Mouse (Mus musculus) forebrain, embryonic 15.5 days (tissue): ENCODE measurements around the gene Elp6. TPM values are rescaled to one million over a fixed set of nuclear protein-coding genes. Genes with fewer than 3 reads are reported as not detected.
A peak's percentile ranks its signal among the peaks of the same experiment; 100 is the strongest.
"Not testable (repeated sequence)": the region's sequence is repeated elsewhere in the genome, so short reads cannot be mapped to it uniquely, and the experiment has no call there.

Source experiments
- ATAC-seq: fragments of 200-750 bp; cut with Nextera tagmentation; replicated peaks from 2 replicates; pipeline ENCODE4 v1.8.0; 2017; ENCODE audit warnings: mild to moderate bottlenecking, moderate TSS enrichment, moderate library complexity
- H3K27ac ChIP-seq: fragments of 300-500 bp; sonication (generic); replicated peaks from 2 replicates; pipeline ENCODE4 v1.5.1; 2015; ENCODE audit warnings: mild to moderate bottlenecking, inconsistent platforms
- H3K27me3 ChIP-seq: fragments of 300-500 bp; sonication (generic); 2 replicates; pipeline ENCODE4 v1.6.1; 2015; ENCODE audit warnings: inconsistent platforms
- H3K36me3 ChIP-seq: fragments of 300-500 bp; sonication (generic); 2 replicates; pipeline ENCODE4 v1.6.1; 2015; ENCODE audit warnings: mild to moderate bottlenecking, inconsistent platforms
- H3K4me1 ChIP-seq: fragments of 300-500 bp; sonication (generic); 2 replicates; pipeline ENCODE4 v1.6.1; 2015; ENCODE audit warnings: inconsistent platforms
- H3K4me2 ChIP-seq: fragments of 300-500 bp; sonication (generic); replicated peaks from 2 replicates; pipeline ENCODE4 v1.6.1; 2015; ENCODE audit warnings: mild to moderate bottlenecking, inconsistent platforms
- H3K4me3 ChIP-seq: fragments of 300-500 bp; sonication (generic); 2 replicates; pipeline ENCODE4 v1.5.1; 2015; ENCODE audit warnings: mild to moderate bottlenecking, inconsistent platforms
- H3K9ac ChIP-seq: fragments of 300-500 bp; sonication (generic); replicated peaks from 2 replicates; pipeline ENCODE4 v1.6.1; 2015; ENCODE audit warnings: mild to moderate bottlenecking, inconsistent platforms
- H3K9me3 ChIP-seq: fragments of 300-500 bp; sonication (generic); 2 replicates; pipeline ENCODE4 v1.6.1; 2016; ENCODE audit warnings: inconsistent platforms
- WGBS: fragments of 180-500 bp; shearing (Covaris S2); methylation state at CpG from one replicate; pipeline ENCODE4 v1.1.7; 2015; ENCODE audit warnings: mixed read lengths; 5-methylcytosine and 5-hydroxymethylcytosine counted together
- polyA plus RNA-seq: library from polyadenylated mRNA; unstranded; fragments of >200 nt; fragmentation: Nextera tagmentation; extraction: Ambion mirVana; gene quantifications from 2 replicates; pipeline ENCODE4 v1.2.1, GENCODE M21; 2015

The Elp6 gene
- polyA plus RNA-seq, 1 experiment from 2014 or later: 36.4 TPM

- Histone ChIP-seq H3K4me3 (no peak overlapping the region), H3K27ac (no peak overlapping the region), H3K9ac (no peak overlapping the region), H3K4me1 (no peaks in the 10 kb centered on the region), H3K9me3 (no peaks in the 10 kb centered on the region), H3K36me3 (peaks cover 19% of the 10 kb centered on the region), H3K27me3 (no peaks in the 10 kb centered on the region), H3K4me2 (no peak overlapping the region)
- no peak for ATAC-seq
Observed at GRCm38 (mm10) chr9:110322972-110323371, 18.0 kb downstream of the Elp6 start.

DNA sequence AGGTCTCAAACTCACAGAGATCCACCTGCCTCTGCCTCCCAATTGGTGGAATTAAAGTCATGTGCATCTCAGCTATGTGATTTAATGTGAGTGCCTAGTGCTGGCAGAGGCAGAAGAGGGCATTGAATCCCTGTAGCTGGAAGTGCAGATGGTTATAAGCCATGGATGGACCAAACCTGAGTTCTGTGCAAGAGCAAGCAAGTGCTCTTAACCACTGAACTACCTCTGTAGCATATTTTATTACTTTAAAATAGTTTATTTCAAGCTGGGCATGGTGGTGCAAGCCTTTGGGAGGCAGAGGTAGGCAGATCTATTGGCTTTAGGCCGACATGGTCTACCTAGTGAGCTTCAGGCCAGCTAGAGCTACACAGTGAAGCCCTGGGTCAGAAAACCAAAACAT, 19.2 kb downstream of the Elp6 start:
- 91% methylated on average over 1 of the region's 1 CpGs for WGBS
- H3K4me3 ChIP-seq: no peak overlapping the region
- no peak overlapping the region for H3K4me2 ChIP-seq
- H3K36me3 ChIP-seq: peaks cover 14% of the 10 kb centered on the region
- no peak overlapping the region for H3K27ac ChIP-seq
- no peaks in the 10 kb centered on the region for H3K27me3 ChIP-seq
- no peak overlapping the region for H3K9ac ChIP-seq
- H3K4me1 ChIP-seq: no peaks in the 10 kb centered on the region
- ATAC-seq: no peak
- H3K9me3 ChIP-seq: no peaks in the 10 kb centered on the region

DNA sequence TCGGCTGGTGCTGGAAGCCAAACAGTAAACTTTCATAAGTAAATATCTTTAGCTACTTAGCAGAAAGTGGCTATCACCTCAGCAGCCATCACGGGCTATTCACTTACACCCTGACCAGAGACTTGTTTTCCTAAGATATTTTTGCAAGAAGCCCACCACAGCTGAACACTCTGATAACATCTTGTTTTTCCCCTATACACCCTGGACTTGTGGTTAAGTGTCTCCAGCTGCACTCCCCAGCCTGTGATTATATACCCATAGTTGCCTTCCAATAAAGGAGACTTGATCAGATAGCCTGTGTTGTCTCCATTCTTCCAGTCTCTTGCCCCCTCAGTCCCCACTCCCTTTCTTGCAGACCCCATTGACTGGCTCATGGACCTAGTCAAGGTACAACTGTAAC, 23.2 kb downstream of the Elp6 start:
- no peaks in the 10 kb centered on the region for H3K36me3 ChIP-seq
- ATAC-seq: no peak
- WGBS: 85% methylated on average over 2 of the region's 2 CpGs
- H3K27ac ChIP-seq: no peak overlapping the region
- H3K27me3 ChIP-seq: no peaks in the 10 kb centered on the region
- no peak overlapping the region for H3K4me3 ChIP-seq
- no peak overlapping the region for H3K4me2 ChIP-seq
- no peaks in the 10 kb centered on the region for H3K4me1 ChIP-seq
- H3K9ac ChIP-seq: no peak overlapping the region
- no peaks in the 10 kb centered on the region for H3K9me3 ChIP-seq

- H3K36me3 ChIP-seq: no peaks in the 10 kb centered on the region
- H3K27ac ChIP-seq: no peak overlapping the region
- H3K9me3 ChIP-seq: no peaks in the 10 kb centered on the region
- no peak overlapping the region for H3K4me3 ChIP-seq
- WGBS: 78% methylated on average over 5 of the region's 5 CpGs
- no peak overlapping the region for H3K4me2 ChIP-seq
- H3K9ac ChIP-seq: no peak overlapping the region
- ATAC-seq: no peak
- H3K4me1 ChIP-seq: peaks cover 3% of the 10 kb centered on the region
- H3K27me3 ChIP-seq: no peaks in the 10 kb centered on the region
Observed at GRCm38 (mm10) chr9:110328946-110329630, 24.1 kb downstream of the Elp6 start.

GRCm38 (mm10) chr9:110329655-110330054, 24.7 kb downstream of the Elp6 start:
- Histone ChIP-seq H3K27me3 (no peaks in the 10 kb centered on the region), H3K27ac (no peak overlapping the region), H3K9me3 (no peaks in the 10 kb centered on the region), H3K4me1 (peaks cover 8% of the 10 kb centered on the region), H3K4me3 (no peak overlapping the region), H3K4me2 (no peak overlapping the region), H3K36me3 (no peaks in the 10 kb centered on the region), H3K9ac (no peak overlapping the region)
- 63% methylated on average over 21 of the region's 21 CpGs for WGBS
- no peak for ATAC-seq

DNA sequence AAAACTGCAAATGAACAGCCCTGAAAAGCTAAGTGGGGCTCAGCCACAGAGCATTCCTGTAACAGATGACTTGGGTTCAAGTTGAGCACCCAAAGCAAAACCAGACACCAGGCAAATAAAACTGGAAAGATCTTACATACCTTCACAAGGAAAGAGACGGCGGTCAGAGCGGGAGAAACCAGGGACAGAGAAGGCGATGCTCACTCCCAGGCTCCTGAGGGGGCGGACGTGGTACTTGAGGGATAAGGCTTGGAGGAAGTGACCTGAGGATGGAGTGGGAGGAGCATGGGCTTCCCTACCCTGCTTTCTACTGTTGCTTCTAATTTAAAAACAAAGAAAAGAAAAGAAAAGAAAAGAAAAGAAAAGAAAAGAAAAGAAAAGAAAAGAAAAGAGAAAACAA, 25.4 kb downstream of the Elp6 start:
- no peak for ATAC-seq
- WGBS: 58% methylated on average over 6 of the region's 6 CpGs

DNA sequence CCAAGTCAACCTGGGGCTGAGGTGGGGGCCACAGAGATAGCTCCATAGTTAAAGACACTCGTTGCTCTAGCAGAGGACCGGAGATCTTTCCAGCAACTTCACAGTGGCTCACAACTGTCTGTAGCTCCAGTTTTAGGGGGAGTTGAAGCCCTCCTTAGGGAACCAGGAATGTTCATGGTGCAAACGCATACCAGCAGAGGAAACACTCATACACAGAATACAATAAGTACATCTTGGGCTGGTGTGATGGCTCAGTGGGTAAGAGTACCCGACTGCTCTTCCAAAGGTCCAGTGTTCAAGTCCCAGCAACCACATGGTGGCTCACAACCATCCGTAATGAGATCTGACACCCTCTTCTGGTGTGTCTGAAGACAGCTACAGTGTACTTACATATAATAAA, 25.9 kb downstream of the Elp6 start:
- H3K36me3 ChIP-seq, H3K4me3 ChIP-seq, H3K27me3 ChIP-seq, ATAC-seq, H3K9ac ChIP-seq, H3K9me3 ChIP-seq, H3K27ac ChIP-seq, H3K4me2 ChIP-seq: not testable (repeated sequence)
- 92% methylated on average over 5 of the region's 5 CpGs for WGBS
- peaks cover 10% of the 10 kb centered on the region for H3K4me1 ChIP-seq

More for the DNA sequence above, 25.4 kb downstream of the Elp6 start:
- Histone ChIP-seq H3K27ac (no peak overlapping the region), H3K27me3 (no peaks in the 10 kb centered on the region), H3K9me3 (no peaks in the 10 kb centered on the region), H3K9ac (no peak overlapping the region), H3K4me2 (no peak overlapping the region), H3K4me1 (peaks cover 10% of the 10 kb centered on the region), H3K36me3 (no peaks in the 10 kb centered on the region), H3K4me3 (no peak overlapping the region)

- Histone ChIP-seq H3K9ac (peak within 1 kb of the TSS; percentile 63), H3K9me3 (no peaks in the 10 kb centered on the region), H3K4me3 (peak within 1 kb of the TSS; percentile 75), H3K27ac (no peak within 1 kb of the TSS), H3K27me3 (no peaks in the 10 kb centered on the region), H3K4me1 (peaks cover 10% of the 10 kb centered on the region), H3K36me3 (no peaks in the 10 kb centered on the region), H3K4me2 (peak within 1 kb of the TSS; percentile 77)
- peak; percentile 89 for ATAC-seq
- WGBS: 1% methylated on average over 57 of the region's 78 CpGs
Observed at GRCm38 (mm10) chr9:110333135-110333895, 28.3 kb downstream of the Elp6 start, which contains the start of gene Scap. TSS of gene Scap (plus strand) at chr9:110333288.

DNA sequence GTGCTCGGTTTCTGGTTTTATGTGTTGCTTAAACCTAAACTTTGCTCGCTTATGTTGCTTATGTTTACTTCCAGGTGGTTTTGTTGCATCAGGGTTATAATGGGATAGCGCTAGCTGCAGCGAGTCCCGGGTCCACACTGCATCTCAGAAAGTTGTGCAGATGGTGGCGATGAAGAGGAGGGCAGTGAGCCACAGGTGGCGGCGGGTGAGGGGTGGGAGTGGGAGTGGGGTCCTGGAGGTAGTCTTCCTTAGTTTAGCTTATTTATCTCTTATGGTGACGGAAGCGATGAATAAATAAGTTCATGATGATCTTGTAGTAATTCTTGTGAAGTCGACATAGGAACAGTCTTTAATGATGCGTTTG, 28.9 kb downstream of the Elp6 start:
- Histone ChIP-seq H3K4me3 (peak overlapping the region; percentile 75), H3K9me3 (no peaks in the 10 kb centered on the region), H3K4me2 (peak overlapping the region; percentile 77), H3K4me1 (peaks cover 10% of the 10 kb centered on the region), H3K9ac (peak overlapping the region; percentile 63), H3K36me3 (no peaks in the 10 kb centered on the region), H3K27ac (no peak overlapping the region), H3K27me3 (no peaks in the 10 kb centered on the region)
- ATAC-seq: 0 out of 2 replicates have a peak, but pooled peaks have one; percentile 9
- 9% methylated on average over 12 of the region's 12 CpGs for WGBS

DNA sequence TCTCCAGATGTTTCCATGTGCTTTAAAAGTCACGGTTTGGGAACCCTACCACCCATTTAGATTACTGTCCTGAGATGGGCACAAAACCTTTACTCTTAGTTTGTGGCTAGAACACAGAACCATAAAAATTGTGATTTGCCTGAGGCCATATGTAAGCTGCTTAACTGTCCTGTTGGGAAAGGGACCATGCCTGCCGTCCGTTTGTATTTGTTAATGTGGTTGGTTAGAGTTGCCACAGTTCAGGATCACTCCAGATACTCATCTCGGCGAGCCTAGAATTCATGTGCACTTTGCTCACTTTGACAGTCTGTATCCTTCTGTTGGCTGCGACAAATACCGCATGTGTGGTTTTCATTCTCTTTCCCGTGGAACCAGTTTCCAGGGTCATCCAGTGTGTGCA, 29.9 kb downstream of the Elp6 start:
- 75% methylated on average over 8 of the region's 8 CpGs for WGBS
- no peak overlapping the region for H3K9ac ChIP-seq
- no peaks in the 10 kb centered on the region for H3K9me3 ChIP-seq
- H3K4me3 ChIP-seq: no peak overlapping the region
- H3K4me1 ChIP-seq: peaks cover 10% of the 10 kb centered on the region
- H3K4me2 ChIP-seq: no peak overlapping the region
- H3K36me3 ChIP-seq: no peaks in the 10 kb centered on the region
- H3K27ac ChIP-seq: no peak overlapping the region
- H3K27me3 ChIP-seq: no peaks in the 10 kb centered on the region
- ATAC-seq: no peak

- no peaks in the 10 kb centered on the region for H3K9me3 ChIP-seq
- no peak overlapping the region for H3K27ac ChIP-seq
- H3K27me3 ChIP-seq: no peaks in the 10 kb centered on the region
- no peaks in the 10 kb centered on the region for H3K4me1 ChIP-seq
- no peak overlapping the region for H3K4me3 ChIP-seq
- WGBS: 90% methylated on average over 5 of the region's 5 CpGs
- no peak overlapping the region for H3K9ac ChIP-seq
- H3K4me2 ChIP-seq: no peak overlapping the region
- ATAC-seq: no peak
- no peaks in the 10 kb centered on the region for H3K36me3 ChIP-seq
Observed at GRCm38 (mm10) chr9:110340037-110340750, 35.2 kb downstream of the Elp6 start.

- Histone ChIP-seq H3K9ac (no peak overlapping the region), H3K27me3 (no peaks in the 10 kb centered on the region), H3K36me3 (no peaks in the 10 kb centered on the region), H3K4me2 (no peak overlapping the region), H3K9me3 (no peaks in the 10 kb centered on the region), H3K27ac (no peak overlapping the region), H3K4me3 (no peak overlapping the region), H3K4me1 (no peaks in the 10 kb centered on the region)
- no peak for ATAC-seq
- WGBS: 89% methylated on average over 8 of the region's 8 CpGs
Observed at GRCm38 (mm10) chr9:110342008-110342407, 37.0 kb downstream of the Elp6 start.
